Mouse (Mus musculus) embryonic fibroblast, embryonic 13.5 days (primary cell): ENCODE measurements around the gene Rassf3.

Source experiments
- CTCF ChIP-seq: IDR thresholded peaks from 2 replicates; pipeline ENCODE4 v1.5.1; 2011; ENCODE audit warnings: mild to moderate bottlenecking, control low read depth, low read length, moderate library complexity, borderline replicate concordance; ENCODE audit not compliant: insufficient read depth
- POLR2A ChIP-seq: IDR thresholded peaks from 2 replicates; pipeline ENCODE4 v1.6.1; 2011; ENCODE audit warnings: low read depth, mild to moderate bottlenecking, control low read depth, low read length, moderate library complexity

GRCm38 (mm10) chr10:121507755-121508544 is 31.8 kb upstream of the Rassf3 start:
- TF ChIP-seq CTCF (no peak), POLR2A (no peak)
